Mouse (Mus musculus): ENCODE data around the gene Anxa6. TPM values are rescaled to one million over a fixed set of nuclear protein-coding genes. Genes with fewer than 3 reads are reported as not detected.

The Anxa6 gene
- 100 to 1,000 TPM; 169 to 172 TPM for total RNA-seq (2021)
- long read RNA-seq, experiment 1, transcript Anxa6-201 (25 exons, 2,471 nt), result minor isoform, 30 of 154 reads
- long read RNA-seq, experiment 1, transcript Anxa6-202 (26 exons, 2,489 nt), result major isoform, 89 of 154 reads
- long read RNA-seq, experiment 1, partial matches to known transcripts, result 20 of 154 reads
- long read RNA-seq, experiment 1, other reads (novel, unspliced or antisense), result 14 of 154 reads
- long read RNA-seq, experiment 2, transcript Anxa6-203 (20 exons, 2,096 nt), result minor isoform, 6 of 312 reads
- long read RNA-seq, experiment 2, transcript Anxa6-202 (26 exons, 2,489 nt), result major isoform, 203 of 312 reads
- long read RNA-seq, experiment 2, transcript Anxa6-201 (25 exons, 2,471 nt), result minor isoform, 63 of 312 reads
- long read RNA-seq, experiment 2, partial matches to known transcripts, result 27 of 312 reads
- long read RNA-seq, experiment 2, other reads (novel, unspliced or antisense), result 13 of 312 reads

GRCm38 (mm10) chr11:55033040-55033660 lies at the start of gene Anxa6:
Gene Anxa6 (minus strand): TSS chr11:55033445.
- DNase-seq (ENCODE audit: low spot score in 2 of 2), result peak; percentile 64 to 66

- DNase-seq (ENCODE audit: low spot score in 2 of 2), result no peak
Observed at GRCm38 (mm10) chr11:55081206-55081605, 48.0 kb upstream of the Anxa6 start.

GRCm38 (mm10) chr11:55079180-55079579 lies 45.9 kb upstream of the Anxa6 start:
- no peak for DNase-seq (ENCODE audit: low spot score in 2 of 2)

GRCm38 (mm10) chr11:55078502-55078901 lies 45.3 kb upstream of the Anxa6 start:
- no peak for DNase-seq (ENCODE audit: low spot score in 2 of 2)

- peak in 1 of 2 experiments; percentile 28 for DNase-seq (ENCODE audit: low spot score in 2 of 2)
Observed at GRCm38 (mm10) chr11:55077331-55078231, 44.3 kb upstream of the Anxa6 start, which contains the start of gene Ccdc69. Gene Ccdc69 (minus strand): TSS chr11:55078131.

- no peak for DNase-seq (ENCODE audit: low spot score in 2 of 2)
Observed at GRCm38 (mm10) chr11:55076234-55076633, 43.0 kb upstream of the Anxa6 start.

GRCm38 (mm10) chr11:55075602-55076001 lies 42.4 kb upstream of the Anxa6 start:
- DNase-seq (ENCODE audit: low spot score in 2 of 2), result no peak

- no peak for DNase-seq (ENCODE audit: low spot score in 2 of 2)
Observed at GRCm38 (mm10) chr11:55073191-55073590, 39.9 kb upstream of the Anxa6 start.

GRCm38 (mm10) chr11:55072467-55072866 lies 39.2 kb upstream of the Anxa6 start:
- no peak for DNase-seq (ENCODE audit: low spot score in 2 of 2)

- DNase-seq (ENCODE audit: low spot score in 2 of 2), result no peak
Observed at GRCm38 (mm10) chr11:55071344-55071743, 38.1 kb upstream of the Anxa6 start.

GRCm38 (mm10) chr11:55069023-55069422 lies 35.8 kb upstream of the Anxa6 start:
- DNase-seq (ENCODE audit: low spot score in 2 of 2), result no peak

GRCm38 (mm10) chr11:55066921-55067320 lies 33.7 kb upstream of the Anxa6 start:
- DNase-seq (ENCODE audit: low spot score in 2 of 2), result no peak

GRCm38 (mm10) chr11:55062856-55063255 lies 29.6 kb upstream of the Anxa6 start:
- no peak for DNase-seq (ENCODE audit: low spot score in 2 of 2)

GRCm38 (mm10) chr11:55060802-55061201 lies 27.6 kb upstream of the Anxa6 start:
- DNase-seq (ENCODE audit: low spot score in 2 of 2), result no peak

- no peak for DNase-seq (ENCODE audit: low spot score in 2 of 2)
Observed at GRCm38 (mm10) chr11:55057511-55057910, 24.3 kb upstream of the Anxa6 start.

GRCm38 (mm10) chr11:55050837-55051510 lies 17.7 kb upstream of the Anxa6 start:
- DNase-seq (ENCODE audit: low spot score in 2 of 2), result no peak

GRCm38 (mm10) chr11:55046600-55046999 lies 13.4 kb upstream of the Anxa6 start:
- DNase-seq (ENCODE audit: low spot score in 2 of 2), result peak in 1 of 2 experiments; percentile 32

GRCm38 (mm10) chr11:55041348-55041747 lies 8.1 kb upstream of the Anxa6 start:
- no peak for DNase-seq (ENCODE audit: low spot score in 2 of 2)

- peak; percentile 49 to 56 for DNase-seq (ENCODE audit: low spot score in 2 of 2)
Observed at GRCm38 (mm10) chr11:55039591-55039990, 6.3 kb upstream of the Anxa6 start.

- no peak for DNase-seq (ENCODE audit: low spot score in 2 of 2)
Observed at GRCm38 (mm10) chr11:55036601-55037000, 3.4 kb upstream of the Anxa6 start.

- no peak for DNase-seq (ENCODE audit: low spot score in 2 of 2)
Observed at GRCm38 (mm10) chr11:55032286-55032685, 959 bp downstream of the Anxa6 start.

Measured in adrenal gland, postnatal 4 days (tissue).